Mouse (Mus musculus) c-Kit-positive CD71-positive TER-119-positive erythroid progenitor cells, embryonic 14.5 days (primary cell): Measurements from ENCODE around the gene Ngfr.
A peak's percentile ranks its signal among the peaks of the same experiment; 100 is the strongest.

Experiments
- DNase-seq: peaks from one replicate; pipeline ENCODE4 v3.0.0-alpha.2; 2013; ENCODE audit warnings: low spot score

The Ngfr gene

DNA sequence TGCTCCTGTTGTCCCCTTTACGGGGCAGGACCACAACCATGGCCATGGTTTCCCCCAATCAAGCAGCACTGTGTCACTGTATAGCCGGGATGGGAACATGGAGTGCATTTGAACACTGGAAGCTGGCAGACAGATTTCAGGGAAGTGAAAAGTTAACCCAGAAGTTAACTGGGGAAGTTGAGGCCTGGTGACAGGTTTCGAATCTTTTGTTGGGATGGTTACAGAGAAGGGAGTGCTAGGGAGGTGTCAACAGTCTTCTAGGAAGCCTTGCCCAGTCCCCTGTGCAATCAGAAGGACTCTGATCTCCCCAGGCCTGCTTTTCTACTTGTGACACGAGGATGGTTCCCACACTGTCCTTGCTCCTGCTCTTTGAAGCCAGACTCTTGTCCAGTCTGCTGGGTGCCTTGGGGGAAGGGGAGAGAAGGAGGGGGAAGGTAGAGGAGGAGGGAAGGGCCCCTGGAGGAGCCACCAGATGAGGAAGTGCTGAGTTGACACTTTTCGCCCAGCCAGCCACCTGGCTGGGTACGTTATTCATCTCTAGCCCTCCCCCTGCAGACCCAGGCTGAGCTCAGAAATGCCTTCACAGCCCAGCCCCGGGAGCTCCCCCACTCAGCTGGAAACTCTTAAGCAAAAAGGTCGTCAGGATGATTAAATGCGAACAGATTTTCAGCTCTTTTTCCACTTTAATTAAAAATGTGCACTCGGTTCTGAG lies 8.1 kb upstream of the Ngfr start:
- DNase-seq = no peak

DNA sequence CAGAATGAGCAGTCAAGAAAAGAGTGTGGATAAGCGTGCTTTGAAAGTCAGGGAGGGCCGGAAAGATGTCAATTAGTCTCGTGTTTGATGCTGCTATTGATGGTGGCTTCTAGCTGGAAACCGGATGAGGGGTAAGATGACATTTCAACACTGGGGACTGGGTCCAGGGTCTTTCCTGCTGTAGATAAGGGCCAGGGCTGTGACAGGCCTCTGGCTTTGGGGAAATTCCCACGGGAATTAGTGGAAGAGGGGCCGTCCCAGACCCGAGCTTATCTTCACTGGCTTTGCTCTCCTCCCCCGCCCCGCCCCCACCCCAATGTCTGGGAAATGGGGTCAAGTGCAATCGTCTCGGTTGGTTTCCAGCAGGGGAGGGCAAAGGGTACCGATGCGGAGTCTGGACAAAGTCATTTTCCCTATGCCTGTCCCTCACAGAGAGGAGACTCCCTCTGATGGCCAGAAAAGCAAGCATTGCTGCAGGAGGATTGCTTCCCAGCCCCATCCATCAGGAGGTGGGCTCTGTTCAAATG lies 7.2 kb upstream of the Ngfr start:
- no peak for DNase-seq

DNA sequence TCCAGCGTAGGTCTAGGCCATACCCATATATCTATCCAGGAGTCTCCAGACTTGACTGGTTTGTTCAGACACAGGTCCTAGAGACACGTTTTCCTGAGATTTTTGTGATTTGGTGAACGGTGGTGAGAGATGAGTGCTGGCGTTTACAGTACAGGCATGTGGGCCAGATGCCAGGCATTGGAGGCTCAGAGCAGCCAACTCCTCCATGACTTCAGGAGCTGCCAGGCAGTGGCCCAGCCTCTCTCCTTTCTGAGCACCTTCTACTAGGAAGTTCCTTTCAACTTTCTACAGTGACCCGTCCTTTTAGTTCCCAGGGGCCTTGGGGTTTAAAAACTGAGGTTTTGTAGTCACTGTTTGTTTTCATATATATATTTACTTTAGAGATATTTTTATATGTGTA lies 6.0 kb upstream of the Ngfr start:
- no peak for DNase-seq

DNA sequence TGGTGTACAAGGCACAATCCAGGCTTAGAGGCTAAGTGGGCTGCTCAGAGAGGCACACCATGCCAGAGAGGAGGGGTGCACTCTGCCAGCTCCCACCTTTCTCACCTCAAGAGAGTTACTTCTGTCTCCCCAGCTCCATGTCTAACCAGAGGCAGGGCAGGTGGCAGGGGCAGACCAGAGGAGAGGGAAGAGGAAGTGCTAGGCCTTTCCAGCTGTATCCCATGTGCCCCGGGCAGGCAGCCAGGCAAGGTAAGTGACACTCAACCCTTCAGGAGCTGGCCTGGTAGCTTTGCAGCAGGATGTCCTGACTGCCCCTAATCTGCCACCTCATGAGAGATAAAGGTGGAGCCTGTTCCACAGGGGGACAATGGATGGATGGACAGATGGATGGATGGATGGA lies 5.2 kb upstream of the Ngfr start:
- DNase-seq = no peak

DNA sequence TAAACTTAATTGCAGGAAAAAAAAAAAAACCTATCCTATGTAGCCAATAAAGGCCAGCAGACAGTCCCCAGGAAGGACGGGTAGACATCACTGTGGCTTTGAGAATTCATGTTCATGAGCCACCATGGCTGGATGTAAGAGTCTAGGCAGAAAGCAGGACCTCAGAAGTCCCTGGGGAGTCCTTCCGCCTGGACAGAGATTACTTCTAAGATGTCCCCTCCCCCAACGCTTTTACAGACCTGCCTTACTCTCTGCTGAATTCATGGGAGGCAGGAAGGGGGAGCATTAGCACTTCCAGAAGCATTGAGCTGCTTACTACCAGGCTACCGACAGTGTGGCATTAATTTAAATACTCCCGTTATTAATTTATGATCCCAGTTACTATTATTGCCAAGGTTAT lies 1.7 kb upstream of the Ngfr start:
- DNase-seq = no peak

DNA sequence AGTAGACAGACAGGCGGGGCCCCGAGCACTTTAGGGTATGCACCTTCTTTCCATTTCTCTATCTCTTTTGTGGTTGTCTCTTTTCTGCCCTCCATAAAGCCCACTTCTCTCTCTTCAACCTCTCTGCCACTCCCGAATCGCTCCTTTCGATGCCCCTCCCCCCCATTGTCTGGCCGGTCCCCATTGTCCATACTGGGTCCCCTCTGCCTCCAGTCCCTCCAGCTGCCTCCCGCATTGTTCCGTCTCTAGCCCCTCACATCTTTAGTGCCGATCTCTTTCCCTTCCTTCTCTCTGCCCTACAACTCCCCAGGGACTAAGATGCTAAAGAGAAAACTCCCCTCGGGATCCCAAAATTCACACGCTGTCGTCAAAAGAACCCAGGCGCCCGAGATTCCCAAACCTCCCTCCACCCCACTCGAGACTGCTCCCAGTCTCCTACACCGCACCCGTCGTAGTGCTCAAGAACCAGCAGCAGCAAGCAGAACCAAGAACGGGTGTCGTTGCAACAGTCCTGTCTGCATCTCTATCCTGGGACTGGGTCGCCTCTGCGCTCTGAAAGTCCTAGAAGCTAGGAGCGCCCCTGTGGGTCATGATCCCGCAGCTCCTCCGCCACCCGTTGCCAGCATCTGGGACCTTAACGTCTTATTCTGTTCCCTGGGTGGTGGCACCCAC lies 648 bp downstream of the Ngfr start:
- DNase-seq = no peak

DNA sequence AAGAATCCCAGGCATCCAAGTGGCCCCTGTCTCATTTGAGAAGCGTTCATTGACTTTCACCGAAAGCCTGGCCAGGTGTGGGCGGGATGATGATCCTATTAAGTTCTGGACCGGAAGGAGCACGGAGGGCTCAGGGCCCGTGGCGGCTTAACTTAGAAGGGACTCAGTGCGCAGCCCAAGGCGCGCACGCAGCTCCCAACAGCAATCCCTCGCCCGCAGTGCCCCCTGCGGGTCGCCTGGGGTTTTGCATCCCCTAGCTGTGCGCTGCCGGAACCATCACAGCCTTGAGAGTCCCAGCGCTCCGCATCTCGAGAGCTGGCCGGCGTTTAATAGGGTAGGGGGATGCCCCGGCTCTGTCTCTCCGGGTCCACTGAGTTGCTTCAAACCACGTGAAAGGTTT lies 1.4 kb downstream of the Ngfr start:
- DNase-seq = peak; percentile 36

DNA sequence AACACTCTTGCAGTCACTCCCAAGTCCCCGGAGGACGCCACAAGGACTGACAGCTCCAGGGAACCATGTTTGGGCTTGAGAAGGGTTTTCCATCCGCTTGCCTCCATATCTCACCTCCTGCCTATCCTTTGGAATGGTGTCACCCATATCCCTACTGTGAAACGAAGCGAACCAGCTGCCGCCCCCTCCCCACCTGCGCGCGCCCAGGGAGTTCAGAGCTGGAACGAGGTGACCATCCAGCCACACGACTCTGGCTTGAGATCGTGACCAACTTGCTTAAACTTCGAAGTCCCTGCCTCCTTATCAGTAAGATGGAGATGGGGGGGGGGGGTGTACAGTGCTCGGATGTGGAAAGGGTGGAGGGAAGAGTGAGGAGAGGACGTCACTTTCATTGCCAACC lies 1.9 kb downstream of the Ngfr start:
- DNase-seq = no peak

DNA sequence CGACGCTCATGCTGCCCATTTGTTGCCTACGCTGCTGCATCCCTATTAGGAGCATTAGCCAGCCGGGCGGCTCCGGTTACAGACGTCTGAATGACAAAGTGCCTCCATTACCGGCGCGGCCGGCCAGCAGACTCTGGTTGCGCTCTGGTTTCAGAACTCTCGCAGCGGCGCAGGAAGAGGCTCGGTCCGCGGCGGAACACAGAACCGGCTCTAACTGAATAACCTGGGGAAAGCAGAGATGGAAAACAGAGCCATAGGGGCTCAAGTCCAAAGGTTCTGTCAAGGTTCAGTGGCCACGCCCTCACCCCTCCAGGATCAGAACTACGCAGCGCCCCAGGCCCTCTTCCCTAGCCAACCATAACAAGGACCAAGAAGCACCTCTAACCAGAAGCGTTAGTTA lies 2.3 kb downstream of the Ngfr start:
- no peak for DNase-seq

DNA sequence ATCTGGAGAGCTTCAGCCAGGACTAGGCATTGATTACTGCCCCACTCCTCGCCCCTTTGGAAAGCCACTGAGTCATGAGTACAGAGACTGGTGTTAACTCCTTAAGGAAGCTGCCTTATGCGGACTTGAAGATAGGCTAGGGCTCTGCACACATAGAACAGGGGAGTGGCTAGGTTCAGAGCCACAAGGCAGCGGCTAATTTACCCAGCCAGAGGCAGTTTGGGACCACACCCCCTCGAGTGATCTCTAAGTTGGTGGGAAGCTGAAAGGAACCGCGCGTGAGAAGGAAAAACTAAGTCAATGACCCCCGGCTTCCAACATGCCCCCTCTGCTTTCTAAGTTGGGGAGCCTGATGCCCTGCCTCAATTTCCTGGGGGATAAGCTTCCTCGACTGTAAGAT lies 2.9 kb downstream of the Ngfr start:
- no peak for DNase-seq

DNA sequence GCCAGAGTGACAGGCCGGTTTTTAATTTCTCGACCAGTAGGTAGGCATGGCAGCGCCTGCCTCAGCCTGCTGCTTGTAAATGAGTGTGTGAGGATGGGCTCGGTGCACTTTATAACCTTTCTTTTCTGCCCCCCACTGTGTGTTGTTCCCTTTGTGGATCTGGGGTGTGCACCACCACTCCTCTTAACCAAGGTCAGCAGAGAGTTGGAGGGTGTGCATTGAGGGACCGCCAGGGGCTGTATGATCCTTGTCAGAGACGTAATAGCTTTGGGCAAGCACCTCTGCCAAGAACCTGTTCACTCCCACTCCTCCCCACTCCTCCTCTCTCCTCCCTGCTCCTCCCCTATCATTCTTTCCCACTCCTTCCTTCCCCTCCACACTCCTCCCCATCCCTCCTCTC lies 4.1 kb downstream of the Ngfr start:
- DNase-seq = no peak

DNA sequence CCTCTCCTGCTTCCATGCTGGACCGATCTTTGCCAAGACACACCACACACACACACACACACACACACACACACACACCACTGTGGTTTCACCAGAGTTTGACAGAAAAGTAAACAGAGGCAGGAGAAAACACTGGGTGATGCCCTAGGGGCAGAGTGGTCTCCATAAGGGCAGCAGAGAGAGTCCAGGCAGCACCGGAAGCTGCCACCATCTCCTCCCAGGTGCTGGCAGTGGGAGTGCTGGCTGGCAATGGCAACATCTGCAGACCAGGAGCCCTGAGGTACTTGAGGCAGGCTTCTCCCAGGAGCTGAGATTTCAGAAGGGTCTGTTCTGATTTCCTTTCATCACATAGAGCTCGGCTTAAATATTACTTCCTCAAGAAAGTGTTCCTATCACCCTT lies 5.3 kb downstream of the Ngfr start:
- DNase-seq = no peak

DNA sequence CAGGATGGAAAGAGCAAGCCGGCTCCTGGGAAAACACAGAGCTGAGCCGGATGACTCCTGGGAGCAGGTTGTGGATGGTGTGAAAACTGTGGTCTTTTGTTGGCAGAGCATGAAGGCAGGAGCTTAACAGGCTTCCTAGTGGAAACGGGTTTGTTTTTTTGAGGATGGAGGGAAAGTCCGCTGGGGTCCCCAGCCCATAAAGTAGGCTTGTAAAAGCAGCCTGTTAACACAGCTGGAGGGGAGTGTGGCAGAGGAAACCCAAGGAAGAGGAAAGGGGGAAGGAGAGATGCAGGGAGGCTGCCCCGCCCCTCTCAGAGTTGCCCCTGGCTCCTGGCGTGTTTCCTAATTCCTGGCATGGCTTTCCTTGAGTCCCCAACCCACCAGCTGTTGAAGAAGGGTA lies 8.1 kb downstream of the Ngfr start:
- no peak for DNase-seq

DNA sequence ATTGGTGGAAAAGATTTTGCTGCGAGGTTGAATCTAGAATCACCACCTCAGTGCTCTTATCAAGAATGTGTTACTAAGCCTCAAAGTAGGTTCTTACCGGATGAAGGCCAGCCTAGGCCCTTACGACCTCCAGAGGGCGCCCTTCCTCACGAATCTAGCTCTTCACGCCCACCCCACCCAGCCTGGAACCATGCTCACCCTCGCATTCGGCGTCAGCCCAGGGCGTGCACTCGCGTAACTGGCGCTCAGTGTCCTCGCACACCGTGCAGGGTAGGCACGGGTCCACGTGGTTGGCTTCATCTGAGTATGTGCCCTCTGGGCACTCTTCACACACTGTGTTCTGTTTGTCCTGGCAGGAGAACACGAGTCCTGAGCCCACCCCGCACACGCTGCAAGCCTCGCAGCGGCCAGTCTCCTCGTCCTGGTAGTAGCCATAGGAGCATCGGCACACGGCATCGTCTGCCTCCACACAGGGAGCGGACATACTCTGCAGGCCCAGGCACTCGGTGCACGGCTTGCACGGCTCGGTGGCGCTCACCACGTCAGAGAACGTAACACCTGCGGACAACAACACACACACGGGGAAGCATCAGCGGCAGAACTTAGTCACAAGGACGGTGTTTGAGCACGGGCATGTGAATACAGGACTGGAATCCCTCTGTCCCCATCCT lies 9.6 kb downstream of the Ngfr start:
- DNase-seq = peak; percentile 40

DNA sequence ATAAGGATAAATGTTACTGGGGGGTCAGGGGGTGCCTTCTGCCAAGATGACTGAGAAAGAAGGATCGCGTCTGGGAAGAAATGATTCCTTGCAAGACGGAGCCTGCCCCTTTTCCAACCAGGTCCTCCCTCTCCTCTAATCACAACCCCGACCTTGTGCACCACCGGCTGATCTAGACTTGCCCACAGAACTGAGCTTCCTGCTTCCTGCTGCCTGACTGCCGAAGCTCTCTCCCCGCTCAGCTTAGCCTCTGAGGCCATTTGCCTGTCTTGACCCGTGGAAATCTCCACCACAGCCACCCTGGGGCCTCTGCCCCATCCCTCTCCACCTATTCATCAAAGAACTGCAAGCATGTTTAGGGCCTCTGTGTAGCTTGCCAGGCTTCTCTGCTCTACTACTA lies 11.2 kb downstream of the Ngfr start:
- DNase-seq = no peak

DNA sequence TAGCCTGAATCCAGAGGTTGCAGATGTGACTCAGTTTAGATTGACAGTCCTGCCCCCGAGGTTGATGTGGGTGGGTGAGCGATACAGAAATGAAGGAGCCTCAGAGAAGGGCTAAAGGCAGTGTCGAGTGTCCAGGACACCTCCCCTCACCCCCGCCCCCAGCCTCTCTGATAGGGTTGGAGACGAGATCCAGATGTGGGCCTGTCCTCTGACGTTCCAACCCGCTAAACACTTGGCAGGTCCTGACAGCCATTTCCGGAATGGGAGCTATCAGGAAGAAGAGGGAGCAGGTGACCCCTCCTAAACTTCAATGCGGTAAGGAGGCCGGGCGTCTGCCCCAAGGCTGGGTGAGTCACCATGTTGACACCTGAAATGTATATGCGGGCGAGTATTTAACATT lies 11.7 kb downstream of the Ngfr start:
- no peak for DNase-seq

DNA sequence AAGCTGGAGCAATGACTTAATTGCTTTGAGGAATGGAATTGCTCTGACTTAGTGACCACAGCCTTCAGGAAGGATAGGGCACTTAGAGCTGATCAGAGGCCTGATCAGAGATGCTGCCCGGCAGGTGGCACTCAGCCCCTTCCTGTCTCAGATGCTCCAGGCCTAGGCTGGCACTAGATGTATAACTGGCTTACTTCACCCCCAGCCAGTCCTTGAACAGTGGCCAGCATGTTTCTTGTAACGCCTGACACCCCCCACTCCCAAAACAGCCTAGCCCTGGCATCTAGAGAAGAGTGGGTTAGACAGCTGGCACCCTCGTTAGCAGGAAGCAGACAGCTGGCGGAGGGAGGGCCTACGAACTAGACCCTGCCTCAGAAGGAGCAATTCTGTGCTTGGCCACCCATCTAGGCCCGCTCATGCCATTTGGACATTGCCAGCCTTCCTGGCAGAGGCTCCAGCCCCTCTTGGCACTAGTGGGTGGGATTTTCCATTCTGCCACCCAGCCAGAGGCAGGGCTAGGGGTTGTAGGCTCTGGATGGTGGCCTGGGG lies 12.7 kb downstream of the Ngfr start:
- no peak for DNase-seq

DNA sequence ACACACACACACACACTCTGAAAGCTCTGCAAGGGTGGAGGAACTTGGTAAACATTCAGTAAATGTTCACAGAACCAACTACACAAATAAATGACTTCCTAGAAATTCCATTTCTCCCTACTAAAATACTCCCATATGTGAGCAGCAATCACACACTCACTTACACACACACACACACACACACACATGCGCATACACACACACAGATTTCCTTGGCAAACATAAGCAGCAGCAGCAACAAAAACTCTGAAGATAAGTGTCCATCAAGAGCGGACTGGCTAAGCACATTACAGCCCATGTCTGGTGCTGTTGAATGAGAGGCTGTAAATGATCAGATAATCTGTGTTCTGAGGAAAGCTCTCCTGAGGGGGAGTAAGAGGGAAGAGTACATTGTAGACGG lies 15.3 kb downstream of the Ngfr start:
- DNase-seq = no peak

DNA sequence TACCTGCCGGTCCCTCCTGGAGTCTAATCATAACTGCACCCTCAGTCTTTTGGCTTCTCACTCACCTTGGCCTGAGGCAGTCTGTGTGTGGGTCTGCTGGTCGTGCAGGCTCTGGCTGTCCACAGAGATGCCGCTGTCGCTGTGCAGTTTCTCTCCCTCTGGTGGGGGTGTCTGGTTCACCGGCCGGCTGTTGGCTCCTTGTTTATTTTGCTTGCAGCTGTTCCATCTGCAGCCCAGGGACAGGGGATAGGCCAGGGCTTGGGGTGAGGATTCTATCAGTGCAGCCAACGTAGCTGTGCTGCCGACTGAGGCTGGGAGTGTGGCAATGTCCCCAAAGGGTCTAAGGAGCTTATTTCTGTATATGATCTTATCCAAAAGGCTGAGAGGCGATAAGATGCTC lies 15.8 kb downstream of the Ngfr start:
- no peak for DNase-seq

DNA sequence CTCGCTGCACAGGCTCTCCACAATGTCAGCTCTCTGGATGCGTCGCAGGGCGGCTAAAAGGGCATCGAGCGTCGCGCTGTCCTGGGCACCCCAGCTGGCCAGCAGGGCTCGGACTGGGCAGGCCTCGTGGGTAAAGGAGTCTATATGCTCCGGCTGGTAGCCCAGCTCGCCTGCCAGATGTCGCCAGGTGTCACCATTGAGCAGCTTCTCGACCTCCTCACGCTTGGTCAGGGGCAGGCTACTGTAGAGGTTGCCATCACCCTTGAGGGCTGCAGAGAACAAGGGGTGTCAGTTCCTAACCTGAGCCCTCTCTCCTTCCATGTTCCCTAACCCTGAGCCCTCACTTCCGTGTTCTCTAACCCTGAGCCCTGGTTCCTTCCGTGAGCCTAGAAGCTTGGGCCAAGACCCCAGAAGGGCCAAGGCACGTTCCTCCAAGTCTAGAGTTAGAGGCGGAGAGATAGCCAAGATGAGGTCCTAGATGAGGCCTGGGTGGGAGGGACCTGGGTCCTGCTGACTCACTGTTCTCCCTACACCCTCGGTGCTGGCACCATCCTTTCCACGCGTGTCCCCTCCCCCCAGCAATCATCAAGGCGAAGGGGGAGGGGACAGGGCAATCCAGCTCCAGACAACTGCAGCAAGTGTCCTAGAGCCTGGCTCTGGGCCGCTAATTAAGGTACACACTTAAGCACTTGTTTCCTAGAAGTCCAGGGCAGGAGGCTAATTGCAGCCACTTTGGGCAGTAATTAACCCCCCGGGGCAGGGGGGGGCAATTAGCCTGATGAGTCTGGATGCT lies 16.5 kb downstream of the Ngfr start:
- DNase-seq = no peak

DNA sequence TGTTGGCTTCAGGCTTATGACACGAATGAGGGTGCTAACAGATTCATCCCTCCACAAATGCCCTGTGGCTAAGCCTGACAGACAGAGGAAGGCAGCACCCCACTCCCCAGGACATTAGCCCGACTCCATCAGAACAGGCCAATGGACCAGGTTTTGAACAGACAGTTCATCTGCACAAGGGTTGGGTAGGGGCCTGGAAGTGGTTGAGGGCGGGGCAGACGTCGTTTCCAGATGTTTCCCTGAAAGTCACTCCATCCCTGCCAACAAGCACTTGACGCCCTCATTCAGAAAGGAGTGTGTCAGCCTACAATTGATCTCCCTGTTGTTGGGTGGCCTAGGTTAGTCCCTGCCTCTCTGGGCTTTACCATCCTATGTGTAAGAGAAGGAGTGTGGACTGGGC lies 17.6 kb downstream of the Ngfr start:
- no peak for DNase-seq
